Mouse (Mus musculus) thymus, postnatal 14 days (tissue): ENCODE measurements at regions not wholly inside any gene's neighbourhood (a gene's known extent, or its start where the extent isn't known, plus 50 kb on each side); places are given as distances from the start of the nearest gene placed in this dataset.

ENCODE experiments used
- DNase-seq: peaks from one replicate; pipeline ENCODE4 v3.0.0; 2021

DNA sequence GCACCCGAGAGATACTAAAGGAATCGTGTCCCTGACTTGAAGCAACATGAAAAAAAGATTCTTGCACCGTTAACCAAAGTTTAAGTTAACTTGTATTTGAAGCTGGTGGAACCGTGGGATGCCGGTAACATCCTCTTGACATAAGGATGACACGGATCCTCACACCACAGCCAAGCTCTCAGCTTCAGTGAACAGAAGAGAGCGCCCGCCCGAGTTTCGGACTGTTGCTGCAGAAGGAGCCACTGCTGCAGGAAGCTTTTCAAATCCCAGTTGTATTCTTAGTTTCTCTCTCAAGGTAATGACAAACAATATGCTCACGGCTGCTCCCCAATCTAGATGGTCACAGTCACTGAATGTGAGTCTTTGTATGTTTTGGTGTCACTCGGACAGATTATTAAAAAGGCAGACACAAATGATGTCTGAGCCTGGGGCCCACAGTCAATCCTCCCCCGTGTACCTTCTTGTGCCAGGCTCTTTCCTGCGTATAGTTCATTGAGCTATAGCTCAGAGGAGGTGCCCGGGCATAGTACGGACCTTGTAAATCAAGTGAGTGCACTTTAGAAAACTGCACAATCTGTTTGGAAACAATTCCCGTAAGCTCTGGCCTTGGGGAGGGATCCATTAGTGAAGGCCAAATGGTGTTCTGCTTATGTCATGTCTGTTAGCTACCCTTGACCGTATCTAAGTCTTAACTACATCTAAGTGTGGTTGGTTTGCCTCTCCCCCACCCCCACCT, 99.3 kb upstream of the Ankrd55 start:
- no peak for DNase-seq

DNA sequence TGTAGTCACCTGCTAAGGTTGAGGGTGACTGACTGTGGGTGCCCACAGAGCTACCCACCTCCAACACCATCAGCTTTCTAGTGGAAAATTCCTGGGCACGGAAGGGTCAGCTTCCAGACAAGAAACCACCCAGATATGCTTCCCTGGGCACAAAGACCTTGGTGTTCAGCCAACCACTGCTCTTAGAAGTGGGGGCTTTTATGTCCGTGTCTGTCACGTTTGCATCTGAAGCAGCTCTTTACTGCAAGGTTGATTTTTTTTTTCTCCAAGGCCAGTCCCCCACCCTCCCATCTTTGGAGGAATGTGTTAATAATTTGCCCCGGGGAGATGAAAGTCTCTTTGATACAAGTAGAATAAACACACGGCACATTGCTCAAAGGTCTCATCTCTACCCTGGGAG, 98.6 kb upstream of the Ankrd55 start:
- no peak for DNase-seq

DNA sequence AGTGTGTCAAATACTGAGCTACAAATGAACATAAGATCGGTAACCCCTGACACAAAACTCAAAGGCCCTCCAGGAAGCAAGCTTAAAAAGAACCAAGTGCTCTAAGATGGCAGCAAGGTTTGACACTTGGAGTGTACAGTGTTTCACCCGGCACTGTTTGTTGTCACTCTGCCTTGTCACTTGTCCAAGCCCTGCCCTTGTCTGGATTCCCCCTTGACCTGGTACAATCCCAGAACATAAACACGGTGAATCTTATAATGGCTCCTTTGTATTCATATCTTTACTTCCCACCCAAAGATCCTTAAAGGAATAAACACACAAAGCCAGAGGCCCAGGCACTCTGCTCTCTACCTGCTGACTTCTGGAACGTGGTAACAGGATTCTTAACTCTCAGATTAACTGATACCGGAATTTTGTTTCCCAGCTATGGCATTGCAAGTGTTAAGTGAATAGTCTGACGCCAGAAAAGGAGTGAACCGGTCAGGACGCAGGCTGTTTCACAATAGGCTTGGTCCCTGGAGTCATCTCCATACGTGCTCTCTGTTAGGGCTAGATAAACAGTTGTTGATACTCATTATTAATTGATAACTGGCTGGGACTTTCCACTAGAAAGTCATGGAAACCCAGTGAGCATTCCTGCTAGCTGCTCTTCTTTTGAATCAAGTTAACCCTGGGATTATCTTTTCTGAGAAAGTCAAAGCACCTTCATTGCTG, 95.9 kb upstream of the Ankrd55 start:
- no peak for DNase-seq

DNA sequence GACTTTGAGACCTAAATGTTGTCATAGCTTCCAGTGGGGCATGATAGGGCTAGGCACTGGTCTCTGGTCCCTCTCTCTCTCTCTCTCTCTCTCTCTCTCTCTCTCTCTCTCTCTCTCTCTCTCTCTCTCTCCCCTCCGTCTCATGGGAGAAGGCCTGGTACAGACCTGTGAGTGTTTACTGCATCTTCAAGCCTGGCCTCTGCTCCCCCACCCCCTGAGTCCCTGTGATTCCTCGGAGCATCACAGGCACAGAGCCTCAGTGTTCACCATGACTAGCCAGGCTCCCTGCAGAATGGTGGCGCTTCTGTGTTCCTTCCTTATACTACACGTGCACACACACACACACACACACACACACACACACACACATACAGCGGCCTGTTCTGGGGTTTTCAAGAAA, 94.6 kb upstream of the Ankrd55 start:
- DNase-seq, result no peak

DNA sequence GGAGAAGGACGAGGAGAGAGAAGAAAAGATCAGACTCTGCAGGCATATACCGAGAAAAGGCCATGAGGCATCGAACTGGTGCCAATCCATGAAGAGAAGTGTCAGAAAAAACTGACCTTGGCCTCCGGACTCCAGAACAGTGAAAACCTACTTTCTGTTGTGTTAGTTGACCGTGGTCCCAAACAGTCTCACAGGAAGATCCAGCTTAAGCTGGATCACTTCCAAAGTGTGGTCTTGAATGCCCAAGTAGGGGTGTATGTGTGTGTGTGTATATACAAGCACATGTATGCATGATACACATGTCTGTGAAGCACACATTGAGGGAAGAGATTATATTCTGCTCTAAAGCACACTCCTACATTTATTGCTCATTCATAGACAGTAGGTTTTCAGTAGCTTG, 93.3 kb upstream of the Ankrd55 start:
- no peak for DNase-seq

DNA sequence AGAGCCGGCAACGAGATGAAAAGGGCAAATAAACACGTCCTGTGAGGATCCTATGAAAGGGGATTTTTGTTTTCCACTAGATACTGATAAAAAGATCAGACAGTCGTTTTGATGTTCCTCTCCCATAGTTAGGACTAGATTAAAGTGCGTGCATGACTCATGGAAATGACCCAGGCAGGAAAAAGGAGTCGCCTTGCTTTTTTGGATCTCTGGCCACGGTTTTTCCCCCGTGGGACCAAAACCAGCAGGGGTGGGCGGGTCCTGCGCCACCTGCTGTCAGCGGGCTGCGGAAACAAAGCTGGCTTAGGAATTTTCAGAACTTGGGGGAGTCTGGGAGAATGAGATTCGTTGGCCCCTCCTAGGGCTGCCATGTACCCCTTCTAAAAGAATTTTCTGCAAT, 91.5 kb upstream of the Ankrd55 start:
- peak; percentile 50 for DNase-seq

DNA sequence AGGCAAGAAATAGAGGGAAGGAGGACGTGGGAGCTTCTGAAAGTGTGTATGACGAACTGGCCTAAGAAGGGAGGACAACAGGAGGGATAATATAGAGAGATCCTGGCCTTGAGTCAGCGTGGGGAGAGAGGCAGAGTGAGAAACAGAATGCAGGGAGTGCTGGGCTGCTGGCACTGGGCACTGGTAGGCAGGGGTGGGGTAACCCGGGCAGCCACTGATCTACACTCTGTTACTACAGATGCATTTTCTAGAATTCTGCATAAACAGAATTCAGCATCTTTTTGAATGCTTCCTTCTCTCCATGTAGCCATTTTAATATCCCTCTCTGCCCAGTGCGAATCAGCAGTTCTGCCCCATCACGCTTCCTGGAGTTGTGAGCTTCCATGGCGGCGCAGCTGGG, 84.5 kb upstream of the Ankrd55 start:
- DNase-seq, result no peak

DNA sequence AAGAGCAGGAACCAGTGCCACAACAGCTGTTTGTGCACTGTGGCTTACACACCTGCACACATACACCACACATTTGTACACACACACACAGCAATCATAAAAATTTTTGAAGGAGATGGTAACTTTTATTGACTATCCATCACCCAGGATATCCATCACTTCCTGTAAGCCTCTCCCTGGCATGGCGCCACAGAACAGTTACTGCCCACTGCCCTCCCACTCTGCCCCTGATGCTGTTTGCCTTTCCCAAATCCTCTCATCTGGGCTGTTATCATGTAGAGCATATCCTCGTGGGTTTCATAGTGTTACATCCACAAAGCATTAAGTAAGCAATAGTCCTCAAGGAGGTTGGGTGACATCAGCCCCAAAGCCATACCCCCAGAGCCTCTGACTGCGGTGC, 84.0 kb upstream of the Ankrd55 start:
- no peak for DNase-seq

DNA sequence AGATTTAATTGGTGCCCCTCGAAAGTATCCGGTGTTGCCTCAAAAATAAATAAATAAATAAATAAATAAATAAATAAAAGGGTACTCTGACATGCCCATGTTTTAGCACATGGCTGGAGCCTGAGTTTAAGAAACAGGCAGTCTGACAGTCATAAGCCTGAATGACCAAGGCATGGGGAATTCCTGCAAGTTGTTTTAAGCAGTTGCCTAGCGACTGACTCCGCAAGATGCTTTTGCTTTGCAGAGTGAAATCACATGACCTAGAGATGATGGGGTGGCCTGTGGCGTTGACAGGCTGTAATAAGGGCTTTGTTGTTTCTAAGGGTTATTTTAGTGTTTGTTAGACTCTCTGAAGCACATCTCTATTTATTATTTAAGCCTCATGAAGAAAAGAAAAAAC, 83.4 kb upstream of the Ankrd55 start:
- no peak for DNase-seq

DNA sequence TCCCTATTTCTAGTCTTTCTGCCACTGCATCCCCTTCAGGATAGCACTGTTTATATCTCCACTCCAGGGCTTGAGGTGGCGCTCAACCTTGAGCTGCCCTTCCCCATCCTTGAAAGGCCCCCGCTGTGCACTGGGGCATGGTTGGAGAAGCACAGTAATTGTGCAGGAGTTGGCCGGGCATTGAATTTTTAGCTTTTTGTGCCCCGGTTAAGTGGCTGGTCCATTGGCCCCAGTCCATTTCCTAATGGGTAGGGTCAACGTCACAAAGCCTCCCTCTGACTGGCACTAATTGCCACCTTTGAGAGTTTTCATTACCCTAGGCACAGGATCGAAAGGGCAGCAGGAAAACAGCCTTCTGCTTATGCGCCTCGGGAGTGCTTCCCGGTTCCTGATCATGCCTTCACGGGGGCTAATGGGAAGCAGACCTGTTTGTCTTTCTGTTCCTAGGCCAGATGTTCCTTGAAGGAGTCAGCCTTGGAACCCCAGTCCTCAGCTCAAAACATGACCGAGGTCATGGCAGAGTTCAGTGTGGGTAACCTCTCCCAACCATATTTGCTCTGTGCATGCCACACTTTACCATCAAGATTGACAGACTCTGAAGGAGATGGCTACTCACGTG, 80.5 kb upstream of the Ankrd55 start:
- DNase-seq, result no peak

DNA sequence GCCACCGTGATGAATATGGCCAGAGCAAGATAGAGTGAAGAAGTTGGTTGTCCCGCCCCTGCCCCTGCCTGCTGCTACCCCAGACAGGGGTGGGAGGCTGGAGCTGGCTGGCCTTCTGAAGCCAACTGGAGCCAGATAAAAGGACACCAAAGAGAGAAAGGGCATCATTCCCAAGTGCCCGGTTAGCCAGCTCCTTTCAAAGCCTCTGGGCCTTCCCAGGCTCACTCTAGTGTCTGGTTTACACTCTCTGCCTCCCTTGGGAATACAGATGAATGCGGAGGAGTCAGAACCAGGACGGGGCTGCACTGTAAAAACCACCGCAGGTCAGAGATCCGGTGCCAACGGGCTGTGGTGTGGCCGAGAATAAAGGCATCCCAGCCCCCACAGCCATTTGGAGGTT, 76.4 kb upstream of the Ankrd55 start:
- no peak for DNase-seq

DNA sequence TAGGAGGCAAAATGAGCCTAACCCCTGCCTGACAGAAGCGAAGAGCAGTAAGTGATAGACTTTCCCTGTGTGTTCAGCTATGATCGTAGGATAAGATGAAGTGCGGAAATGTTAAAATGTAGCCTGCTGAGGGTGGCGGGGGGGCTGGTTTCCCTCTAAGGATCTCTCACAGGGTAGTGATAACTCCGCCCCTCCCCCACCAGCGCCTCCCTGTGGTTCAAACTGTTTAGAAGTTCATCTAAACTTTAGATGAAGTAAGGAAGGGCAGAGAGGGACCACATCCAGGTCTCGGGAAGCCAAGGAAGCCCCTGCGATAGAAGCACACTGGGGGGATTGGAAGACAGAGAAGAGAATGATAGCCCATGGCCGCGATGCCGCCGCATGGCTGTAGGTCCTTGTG, 75.9 kb upstream of the Ankrd55 start:
- DNase-seq, result peak; percentile 8

DNA sequence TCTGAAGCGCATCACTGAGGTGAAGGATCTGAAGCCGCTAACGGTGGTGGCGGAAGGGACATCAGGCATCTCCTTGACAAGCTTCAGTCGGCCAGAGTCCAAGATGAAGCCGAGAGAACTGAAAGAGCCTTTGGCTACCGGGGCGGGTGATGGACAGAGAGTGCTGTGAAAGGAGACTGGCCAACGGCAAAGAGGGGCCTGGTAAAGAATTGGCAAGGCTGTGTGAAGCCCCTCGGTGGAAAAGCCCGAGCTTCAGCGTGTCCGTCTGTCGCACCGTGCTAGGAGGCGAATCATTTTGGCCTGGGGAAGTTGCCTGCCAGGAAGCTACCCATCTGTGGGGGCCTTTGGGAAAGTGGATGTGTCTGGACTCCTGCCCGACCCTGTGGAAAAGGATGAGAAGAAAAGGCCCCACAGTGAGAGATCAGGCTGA, 74.6 kb upstream of the Ankrd55 start:
- no peak for DNase-seq

DNA sequence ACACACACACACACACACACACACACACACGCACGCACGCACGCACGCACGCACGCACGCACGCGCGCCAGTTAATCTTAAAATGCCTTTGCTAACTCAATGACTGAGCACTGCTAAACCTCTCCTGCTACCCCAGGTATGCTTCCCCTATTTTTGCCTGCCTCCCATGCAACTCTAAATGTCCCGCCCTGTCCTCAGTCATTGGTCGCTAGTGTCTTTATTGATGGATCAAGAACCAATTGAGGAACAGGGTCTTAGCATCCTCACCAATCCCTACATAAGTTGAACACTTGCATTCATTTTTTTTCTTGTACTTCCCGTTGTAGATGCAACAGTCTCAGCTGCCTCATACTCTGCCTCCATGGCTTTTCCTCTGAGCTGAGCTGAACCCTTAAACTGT, 72.2 kb upstream of the Ankrd55 start:
- DNase-seq, result no peak

DNA sequence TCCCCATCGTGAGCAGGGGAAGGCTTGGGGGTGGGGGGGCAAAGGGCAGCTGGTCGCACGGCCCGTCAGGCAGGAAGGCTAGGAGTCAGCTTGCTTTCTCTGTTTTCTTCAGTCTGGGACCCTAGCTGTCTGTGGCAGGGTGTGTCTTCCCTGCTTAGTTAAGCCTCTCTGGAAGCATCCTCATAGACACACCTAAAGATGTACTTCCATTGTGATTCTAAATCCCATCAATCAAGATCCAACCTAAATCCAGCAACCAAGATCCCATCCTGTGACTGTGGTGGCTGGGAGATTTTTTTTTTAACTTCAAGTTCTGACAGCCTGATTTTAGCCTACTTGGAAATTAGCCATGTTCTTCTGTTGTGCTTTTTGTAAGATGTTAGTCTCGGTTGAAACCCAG, 69.9 kb upstream of the Ankrd55 start:
- DNase-seq, result no peak

DNA sequence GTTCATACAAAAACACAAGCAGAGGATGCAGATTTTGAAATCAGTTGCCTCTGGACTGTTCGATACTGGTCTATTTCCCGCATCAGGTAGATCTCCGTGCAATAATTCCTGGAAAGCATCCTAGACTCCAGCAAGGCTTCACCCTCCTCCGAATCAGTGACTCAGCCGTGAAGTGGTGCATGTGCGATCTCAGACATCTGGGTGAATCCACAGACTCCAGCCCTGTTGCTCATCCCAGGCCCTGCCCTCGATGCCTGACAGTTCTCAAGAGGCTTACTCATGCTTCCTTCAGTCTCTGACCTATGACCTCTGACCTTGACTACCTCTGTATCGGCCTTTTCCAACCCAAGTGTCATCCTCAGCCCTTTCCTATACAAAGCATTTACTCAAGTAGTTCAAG, 68.1 kb upstream of the Ankrd55 start:
- DNase-seq, result no peak

DNA sequence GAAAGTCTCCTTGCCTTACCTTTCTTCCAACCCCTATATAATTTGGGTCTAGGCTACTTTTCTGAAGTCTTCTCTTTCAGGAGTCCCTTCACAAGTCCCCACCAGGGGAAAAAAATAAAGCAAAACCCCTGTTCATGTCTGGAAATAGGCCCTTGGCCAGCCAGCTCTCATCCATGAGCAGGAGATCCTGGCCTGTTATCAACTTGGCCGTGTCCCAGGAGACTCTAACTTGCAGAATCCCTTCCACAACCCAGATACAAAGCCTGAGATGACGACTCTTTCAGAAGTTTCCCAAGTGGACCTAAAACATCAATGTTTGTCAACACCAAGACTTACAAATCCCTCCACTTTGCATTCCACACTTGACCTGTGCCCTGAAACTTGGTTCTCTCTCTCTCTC, 64.6 kb upstream of the Ankrd55 start:
- DNase-seq, result no peak

DNA sequence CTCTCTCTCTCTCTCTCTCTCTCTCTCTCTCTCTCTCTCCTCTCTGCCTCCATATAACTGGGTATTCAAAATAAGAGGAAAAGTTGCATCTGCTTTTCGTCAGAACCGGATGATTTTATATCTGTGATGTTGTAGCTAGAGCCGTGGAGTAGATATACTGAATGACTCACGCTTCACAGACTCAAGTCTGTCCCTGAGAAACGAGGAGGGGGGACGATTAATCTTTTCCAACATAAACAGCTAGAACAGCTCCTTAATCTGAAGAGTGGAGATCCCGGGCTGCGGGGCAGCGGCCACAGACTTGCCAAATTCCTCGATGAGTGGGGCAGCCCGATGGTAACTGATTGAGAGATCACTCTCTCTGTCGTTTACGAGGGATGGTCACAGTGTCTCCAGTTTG, 60.5 kb upstream of the Ankrd55 start:
- no peak for DNase-seq

DNA sequence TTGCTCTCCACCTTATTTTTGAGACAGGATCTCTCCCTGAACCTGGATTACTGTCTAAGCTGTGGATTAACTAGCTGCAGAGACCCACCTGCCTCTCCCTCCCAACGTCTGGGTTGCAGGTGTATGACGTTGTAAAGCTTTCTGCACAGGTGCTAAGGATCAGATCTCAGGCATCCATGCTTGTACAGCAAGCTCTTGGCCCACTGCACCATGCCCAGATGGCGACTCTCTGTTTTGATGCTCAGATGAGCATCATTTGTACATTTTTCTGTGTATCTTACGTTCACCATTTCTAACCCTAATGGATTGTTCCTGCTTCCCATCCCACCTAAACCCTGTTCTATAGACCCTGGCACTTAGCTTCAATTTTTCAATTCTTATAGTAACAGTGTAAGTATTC, 59.4 kb upstream of the Ankrd55 start:
- no peak for DNase-seq

DNA sequence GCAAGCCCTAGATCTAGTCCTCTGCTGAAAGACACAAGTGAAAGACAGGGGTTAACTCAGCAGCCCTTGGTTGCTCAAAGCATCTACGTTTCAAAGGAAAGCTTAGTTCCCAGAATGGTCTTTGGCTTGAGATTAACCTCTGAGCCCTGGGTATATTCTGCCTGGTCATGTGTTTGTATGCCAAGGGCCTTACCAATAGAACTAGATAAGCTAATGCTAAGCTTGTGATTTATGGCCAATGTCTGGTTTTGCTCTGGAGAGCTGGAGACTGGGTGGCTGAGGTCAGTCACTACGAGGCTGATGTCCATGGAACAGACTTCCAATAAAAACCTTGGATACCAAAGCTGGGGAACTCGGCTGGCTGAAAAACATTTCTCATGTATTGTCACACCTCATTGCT, 58.1 kb upstream of the Ankrd55 start:
- DNase-seq, result no peak

DNA sequence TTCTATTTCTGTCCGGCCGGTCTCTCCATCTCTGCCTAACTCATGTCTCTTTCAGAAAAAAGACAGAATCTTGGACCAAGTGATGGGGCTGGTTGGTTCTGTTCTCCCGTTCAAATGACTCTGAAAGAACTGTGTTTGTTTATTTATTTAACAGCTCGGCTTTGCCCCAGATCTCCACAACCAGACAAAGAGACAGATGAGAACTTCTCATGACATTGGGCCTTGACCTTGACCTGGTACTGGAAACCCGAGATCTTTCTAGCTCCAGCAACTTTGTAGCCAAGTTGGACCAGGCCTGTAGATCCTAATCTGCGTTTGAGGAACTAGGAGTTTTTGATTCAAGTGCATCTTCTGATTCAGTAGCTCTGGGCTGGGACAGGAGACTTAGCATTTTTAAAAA, 53.6 kb upstream of the Ankrd55 start:
- DNase-seq, result no peak

DNA sequence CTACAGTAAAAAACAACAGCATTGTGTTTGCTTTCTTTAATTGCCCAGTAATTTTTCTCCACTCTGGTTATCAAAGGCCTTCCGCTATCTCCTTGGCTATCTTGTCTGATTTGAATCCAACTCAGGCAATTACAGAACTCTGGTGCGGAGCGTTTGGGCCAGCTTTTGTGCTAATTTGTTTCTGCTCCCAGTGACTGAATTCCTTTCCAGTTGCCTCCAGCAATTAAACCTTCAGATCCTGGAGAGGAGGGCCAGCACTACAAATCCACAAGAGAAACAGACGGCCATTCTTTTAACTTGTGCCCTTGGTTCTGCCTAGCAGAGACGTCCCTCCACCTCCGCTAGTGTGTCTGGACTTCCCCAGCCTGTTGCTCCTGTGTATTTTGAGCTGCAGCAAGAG, 51.3 kb upstream of the Ankrd55 start:
- no peak for DNase-seq

DNA sequence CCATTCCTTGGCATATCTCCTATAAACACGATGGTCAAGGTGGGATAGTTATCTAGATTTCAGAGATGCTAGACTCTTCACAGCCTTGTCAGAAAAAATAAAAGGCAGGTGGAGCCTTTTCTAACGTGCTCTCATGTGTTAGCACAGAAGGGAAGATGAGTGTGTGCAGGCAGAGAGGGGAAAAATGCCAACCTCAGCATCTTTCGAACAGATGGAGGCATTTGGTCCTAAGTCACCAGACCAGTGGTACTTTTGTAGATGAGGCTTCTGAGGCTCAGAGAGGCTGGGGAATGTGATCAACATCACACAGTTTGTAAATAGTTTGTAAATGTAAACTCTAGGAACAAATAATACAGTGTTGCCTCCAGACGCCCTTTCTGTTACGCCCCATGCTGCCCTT, 50.9 kb upstream of the Ankrd55 start:
- no peak for DNase-seq

DNA sequence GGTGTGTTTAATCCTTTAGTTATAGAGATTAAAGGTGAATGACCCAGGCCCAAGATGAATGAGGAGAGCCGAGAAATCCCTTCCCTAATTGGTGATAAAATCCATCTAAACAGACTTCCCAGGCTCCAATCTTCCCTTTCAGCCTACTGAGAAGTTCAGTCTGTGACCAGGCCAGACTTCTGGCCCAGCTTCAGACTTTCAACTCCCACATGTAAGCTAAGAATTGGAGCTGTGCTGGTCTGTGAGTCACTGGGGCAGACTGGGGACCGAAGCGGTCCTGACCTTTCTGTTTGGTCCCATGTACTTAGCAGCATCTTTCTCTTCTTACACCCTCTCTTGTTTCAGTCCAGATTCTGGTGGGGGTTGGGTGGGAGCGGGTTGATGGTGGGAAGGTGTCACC, 50.3 kb upstream of the Ankrd55 start:
- no peak for DNase-seq
